Comparison of ENCODE assay signal across 10 mouse cellular contexts in genomic region chr9:77498406-77498805, GRCm38 (mm10).
"Had no signal": no experiment of that assay in that cellular context is flagged by ENCODE, and none has a peak within 500 bp of the region (broad histone marks: within the 10 kb centered on the region; RNA-seq: fewer than 3 reads in every experiment).

No protein-coding gene starts in this region.

- H3K4me3 ChIP-seq: layer of hippocampus, adult 2 months; limb, embryonic 13.5 days; midbrain, embryonic 13.5 days; stomach, embryonic 15.5 days had no signal

- H3K27ac ChIP-seq: layer of hippocampus, adult 2 months; limb, embryonic 13.5 days; liver, embryonic 14.5 days; midbrain, embryonic 13.5 days; stomach, embryonic 15.5 days had no signal

- ATAC-seq: midbrain, embryonic 13.5 days had no signal

- H3K4me2 ChIP-seq: limb, embryonic 13.5 days; midbrain, embryonic 13.5 days; stomach, embryonic 15.5 days had no signal

- H3K9me3 ChIP-seq: limb, embryonic 13.5 days; midbrain, embryonic 13.5 days; stomach, embryonic 15.5 days had no signal

- H3K27me3 ChIP-seq: limb, embryonic 13.5 days; stomach, embryonic 15.5 days had no signal

- H3K36me3 ChIP-seq: limb, embryonic 13.5 days; midbrain, embryonic 13.5 days; stomach, embryonic 15.5 days had no signal

- DNase-seq: kidney, postnatal 4 days; left cerebral cortex, postnatal 4 days; lung, adult 18-20 months; right cerebral cortex, postnatal 14 days; thymus, postnatal 4 days had no signal

- H3K9ac ChIP-seq: limb, embryonic 13.5 days; liver, embryonic 14.5 days; midbrain, embryonic 13.5 days; stomach, embryonic 15.5 days had no signal
